Mouse (Mus musculus): ENCODE measurements around the gene Trpm8.

Trpm8 gene

GRCm38 (mm10) chr1:88264869-88265240 lies 12.6 kb upstream of the Trpm8 start:
- no peak for DNase-seq (ENCODE audit: low spot score)

GRCm38 (mm10) chr1:88266123-88266522 lies 11.3 kb upstream of the Trpm8 start:
- no peak for DNase-seq (ENCODE audit: low spot score)

GRCm38 (mm10) chr1:88267489-88267888 lies 10.0 kb upstream of the Trpm8 start:
- DNase-seq (ENCODE audit: low spot score), result no peak

- no peak for DNase-seq (ENCODE audit: low spot score)
These were observed 9.4 kb upstream of the Trpm8 start for GRCm38 (mm10) chr1:88268070-88268469.

GRCm38 (mm10) chr1:88269539-88270309 lies 7.7 kb upstream of the Trpm8 start:
- no peak for DNase-seq (ENCODE audit: low spot score)

- DNase-seq (ENCODE audit: low spot score), result no peak
These were observed 4.6 kb upstream of the Trpm8 start for GRCm38 (mm10) chr1:88272851-88273250.

- DNase-seq (ENCODE audit: low spot score), result no peak
These were observed 4.1 kb upstream of the Trpm8 start for GRCm38 (mm10) chr1:88273326-88273725.

- DNase-seq (ENCODE audit: low spot score), result no peak
These were observed 3.6 kb upstream of the Trpm8 start for GRCm38 (mm10) chr1:88273832-88274231.

- no peak for DNase-seq (ENCODE audit: low spot score)
These were observed 2.9 kb upstream of the Trpm8 start for GRCm38 (mm10) chr1:88274371-88275077.

- no peak for DNase-seq (ENCODE audit: low spot score)
These were observed 2.3 kb upstream of the Trpm8 start for GRCm38 (mm10) chr1:88275078-88275680.

GRCm38 (mm10) chr1:88275698-88276523 lies 1.6 kb upstream of the Trpm8 start:
- no peak for DNase-seq (ENCODE audit: low spot score)

GRCm38 (mm10) chr1:88276524-88277097 lies 850 bp upstream of the Trpm8 start:
- DNase-seq (ENCODE audit: low spot score), result no peak

- DNase-seq (ENCODE audit: low spot score), result no peak
These were observed 504 bp downstream of the Trpm8 start for GRCm38 (mm10) chr1:88277818-88278511.

GRCm38 (mm10) chr1:88279111-88280005 lies 1.9 kb downstream of the Trpm8 start:
- DNase-seq (ENCODE audit: low spot score), result no peak

GRCm38 (mm10) chr1:88280006-88280690 lies 2.7 kb downstream of the Trpm8 start:
- DNase-seq (ENCODE audit: low spot score), result no peak

- DNase-seq (ENCODE audit: low spot score), result no peak
These were observed 4.8 kb downstream of the Trpm8 start for GRCm38 (mm10) chr1:88282301-88282700.

GRCm38 (mm10) chr1:88283376-88284227 lies 6.1 kb downstream of the Trpm8 start:
- DNase-seq (ENCODE audit: low spot score), result no peak

- no peak for DNase-seq (ENCODE audit: low spot score)
These were observed 6.9 kb downstream of the Trpm8 start for GRCm38 (mm10) chr1:88284228-88284945.

Measured in testis, postnatal 14 days (tissue).